Mouse (Mus musculus) MEL (cell line): Measurements from ENCODE around the gene Tcf15. TPM values are rescaled to one million over a fixed set of nuclear protein-coding genes. Genes with fewer than 3 reads are reported as not detected.

Experiments used
- DNase-seq: peaks from one replicate; pipeline ENCODE4 v3.0.0; 2011; ENCODE audit warnings: low read depth, low spot score
- H3K27ac ChIP-seq: 2 replicates; pipeline ENCODE4 v1.5.1; 2012; ENCODE audit warnings: low read depth, mild to moderate bottlenecking, control low read depth, low read length, moderate library complexity; ENCODE audit not compliant: control insufficient read depth
- H3K27me3 ChIP-seq, 2 experiments: fragments of 150-350 bp in 1 of 2; sonication (generic) in 1 of 2; 2 replicates each; pipeline ENCODE4 v1.6.1; 2012; ENCODE audit warnings: low read length in 2 of 2, mild to moderate bottlenecking in 2 of 2, improper control_type of control experiment in 1 of 2, moderate library complexity in 1 of 2; ENCODE audit not compliant: insufficient read depth in 2 of 2, control insufficient read depth in 1 of 2
- H3K36me3 ChIP-seq, 2 experiments: 2 replicates each; pipeline ENCODE4 v1.6.1; 2012 to 2014; ENCODE audit warnings: low read length in 2 of 2, improper control_type of control experiment in 1 of 2, inconsistent platforms in 1 of 2, mild to moderate bottlenecking in 1 of 2; ENCODE audit not compliant: insufficient read depth in 2 of 2, control insufficient read depth in 1 of 2
- H3K4me1 ChIP-seq, 2 experiments: fragments of 150-350 bp in 1 of 2; sonication (generic) in 1 of 2; 2 replicates each; pipeline ENCODE4 v1.6.1; 2012; ENCODE audit warnings: low read length in 2 of 2, improper control_type of control experiment in 1 of 2, mild to moderate bottlenecking in 1 of 2; ENCODE audit not compliant: insufficient read depth in 2 of 2, control insufficient read depth in 1 of 2
- H3K4me3 ChIP-seq, 2 experiments: fragments of 150-350 bp in 1 of 2; sonication (generic) in 1 of 2; 2 replicates each; pipeline ENCODE4 v1.5.1; 2012; ENCODE audit warnings: low read depth in 2 of 2, low read length in 2 of 2, mild to moderate bottlenecking in 2 of 2, moderate library complexity in 2 of 2, control low read depth in 1 of 2, improper control_type of control experiment in 1 of 2; ENCODE audit not compliant: control insufficient read depth in 1 of 2, insufficient read depth in 1 of 2
- H3K79me2 ChIP-seq: 2 replicates; pipeline ENCODE4 v1.6.1; 2012; ENCODE audit warnings: mild to moderate bottlenecking, low read length, moderate library complexity; ENCODE audit not compliant: control insufficient read depth, poor library complexity, insufficient read depth
- H3K9ac ChIP-seq: 2 replicates; pipeline ENCODE4 v1.6.1; 2012; ENCODE audit warnings: low read depth, mild to moderate bottlenecking, control low read depth, low read length, moderate library complexity; ENCODE audit not compliant: control insufficient read depth, poor library complexity, severe bottlenecking
- H3K9me3 ChIP-seq: fragments of 150-350 bp; sonication (generic); replicated peaks from 2 replicates; pipeline ENCODE4 v1.6.1; 2012; ENCODE audit warnings: mild to moderate bottlenecking, low read length, improper control_type of control experiment, moderate library complexity; ENCODE audit not compliant: insufficient read depth
- BHLHE40 ChIP-seq: IDR thresholded peaks from 2 replicates; pipeline ENCODE4 v1.6.1; 2012; ENCODE audit warnings: low read depth, mild to moderate bottlenecking, inconsistent platforms, low read length, improper control_type of control experiment, borderline replicate concordance
- CHD1 ChIP-seq: IDR thresholded peaks from 2 replicates; pipeline ENCODE4 v1.6.1; 2012; ENCODE audit warnings: low read depth, mild to moderate bottlenecking, inconsistent platforms, low read length, improper control_type of control experiment
- ELF1 ChIP-seq: IDR thresholded peaks from 2 replicates; pipeline ENCODE4 v1.6.1; 2014; ENCODE audit warnings: low read depth, mild to moderate bottlenecking, inconsistent platforms, low read length, improper control_type of control experiment, moderate library complexity
- EP300 ChIP-seq, 2 experiments: IDR thresholded peaks; 2 replicates each; pipeline ENCODE4 v1.6.1; 2011; ENCODE audit warnings: improper control_type of control experiment in 2 of 2, low read length in 2 of 2, low read depth in 1 of 2, mild to moderate bottlenecking in 1 of 2
- ETS1 ChIP-seq: IDR thresholded peaks from 2 replicates; pipeline ENCODE4 v1.6.1; 2012; ENCODE audit warnings: low read depth, mild to moderate bottlenecking, inconsistent platforms, low read length, improper control_type of control experiment, moderate library complexity
- GABPA ChIP-seq: IDR thresholded peaks from 2 replicates; pipeline ENCODE4 v1.6.1; 2012; ENCODE audit warnings: low read depth, mild to moderate bottlenecking, inconsistent platforms, low read length, improper control_type of control experiment, moderate library complexity
- GATA1 ChIP-seq: IDR thresholded peaks from 2 replicates; pipeline ENCODE4 v1.6.1; 2011; ENCODE audit warnings: low read depth, low read length, improper control_type of control experiment
- HCFC1 ChIP-seq: IDR thresholded peaks from 2 replicates; pipeline ENCODE4 v1.6.1; 2012; ENCODE audit warnings: low read depth, mild to moderate bottlenecking, inconsistent platforms, low read length, improper control_type of control experiment, moderate library complexity
- MAX ChIP-seq: IDR thresholded peaks from 2 replicates; pipeline ENCODE4 v1.6.1; 2011; ENCODE audit warnings: low read length, improper control_type of control experiment
- MAZ ChIP-seq: IDR thresholded peaks from 2 replicates; pipeline ENCODE4 v1.6.1; 2012; ENCODE audit warnings: low read depth, mild to moderate bottlenecking, inconsistent platforms, low read length, improper control_type of control experiment
- MEF2A ChIP-seq: IDR thresholded peaks from 2 replicates; pipeline ENCODE4 v1.6.1; 2014; ENCODE audit warnings: low read depth, mild to moderate bottlenecking, inconsistent platforms, low read length, improper control_type of control experiment; ENCODE audit not compliant: poor library complexity, insufficient replicate concordance, severe bottlenecking; ENCODE audit errors: extremely low read depth
- MYB ChIP-seq: IDR thresholded peaks from 2 replicates; pipeline ENCODE4 v1.6.1; 2011; ENCODE audit warnings: mild to moderate bottlenecking, low read depth, low read length, improper control_type of control experiment
- MYC ChIP-seq: IDR thresholded peaks from 2 replicates; pipeline ENCODE4 v1.6.1; 2011; ENCODE audit warnings: low read depth, mild to moderate bottlenecking, low read length, improper control_type of control experiment, moderate library complexity
- NELFE ChIP-seq: IDR thresholded peaks from 2 replicates; pipeline ENCODE4 v1.6.1; 2011; ENCODE audit warnings: low read depth, low read length, improper control_type of control experiment
- NRF1 ChIP-seq: IDR thresholded peaks from 2 replicates; pipeline ENCODE4 v1.6.1; 2014; ENCODE audit warnings: low read depth, mild to moderate bottlenecking, inconsistent platforms, low read length, improper control_type of control experiment, moderate library complexity; ENCODE audit not compliant: poor library complexity, insufficient read depth, severe bottlenecking
- POLR2A ChIP-seq, 2 experiments: IDR thresholded peaks; 2 replicates each; pipeline ENCODE4 v1.6.1; 2011 to 2012; ENCODE audit warnings: low read length in 2 of 2, mild to moderate bottlenecking in 2 of 2, control low read depth in 1 of 2, improper control_type of control experiment in 1 of 2, low read depth in 1 of 2, moderate library complexity in 1 of 2; ENCODE audit not compliant: control insufficient read depth in 1 of 2, insufficient read depth in 1 of 2, poor library complexity in 1 of 2
- POLR2AphosphoS5 ChIP-seq: IDR thresholded peaks from 2 replicates; pipeline ENCODE4 v1.6.1; 2012; ENCODE audit warnings: low read depth, borderline replicate concordance, mild to moderate bottlenecking, inconsistent platforms, low read length, moderate library complexity, mixed read lengths
- TAL1 ChIP-seq: IDR thresholded peaks from 2 replicates; pipeline ENCODE4 v1.6.1; 2012; ENCODE audit warnings: mild to moderate bottlenecking, inconsistent platforms, low read length, moderate library complexity, mixed read lengths
- UBTF ChIP-seq: IDR thresholded peaks from 2 replicates; pipeline ENCODE4 v1.6.1; 2012; ENCODE audit warnings: low read depth, mild to moderate bottlenecking, inconsistent platforms, low read length, improper control_type of control experiment, moderate library complexity, borderline replicate concordance; ENCODE audit not compliant: insufficient read depth
- ZC3H11A ChIP-seq: IDR thresholded peaks from 2 replicates; pipeline ENCODE4 v1.6.1; 2012; ENCODE audit warnings: low read depth, mild to moderate bottlenecking, inconsistent platforms, low read length, improper control_type of control experiment
- ZMIZ1 ChIP-seq: IDR thresholded peaks from 2 replicates; pipeline ENCODE4 v1.6.1; 2012; ENCODE audit warnings: low read depth, mild to moderate bottlenecking, inconsistent platforms, low read length, improper control_type of control experiment, moderate library complexity
- polyA plus RNA-seq, 2 experiments: library from polyadenylated mRNA; stranded (reverse) in 1 of 2; unstranded in 1 of 2; fragments of >175 nt in 1 of 2; fragments of >200 nt in 1 of 2; gene quantifications; 2 replicates each; pipeline versions ENCODE4 v1.2.1 to v1.2.4; 2012; ENCODE audit warnings: low replicate concordance in 2 of 2, low read depth in 1 of 2; ENCODE audit not compliant: insufficient read length in 2 of 2, insufficient read depth in 1 of 2, missing spikeins in 1 of 2
- total RNA-seq: library from RNA; depleted of rRNA; stranded (reverse); fragments of 300-350 nt; gene quantifications from 2 replicates; pipeline ENCODE4 v1.2.3, GENCODE M21; 2012

The Tcf15 gene
- total and polyA plus RNA-seq, 3 experiments = not detected

- no peaks in the 10 kb centered on the region for H3K79me2 ChIP-seq
- H3K9ac ChIP-seq = no peak overlapping the region
- H3K4me3 ChIP-seq = no peak overlapping the region
- H3K9me3 ChIP-seq = no peaks in the 10 kb centered on the region
- no peak for TF ChIP-seq NELFE
- no peak for TF ChIP-seq MAZ
- TF ChIP-seq CHD1 = no peak
- no peak for TF ChIP-seq POLR2A (IDR thresholded peaks at IDR 0.05; ENCODE audit: control insufficient read depth in 1 of 2, insufficient read depth in 1 of 2, low read depth in 1 of 2, low read length in 2 of 2, poor library complexity in 1 of 2)
- no peak for TF ChIP-seq EP300 (IDR thresholded peaks at IDR 0.05; ENCODE audit: low read depth in 1 of 2, low read length in 2 of 2)
- TF ChIP-seq HCFC1 = no peak
- no peak for TF ChIP-seq NRF1
- TF ChIP-seq, all 39 proteins: peak for 0
- H3K27me3 ChIP-seq = no peaks in the 10 kb centered on the region
- H3K27ac ChIP-seq = no peak overlapping the region
- DNase-seq = no peak
- H3K4me1 ChIP-seq = peaks cover 0 to 2% of the 10 kb centered on the region in 2 experiments; a peak in 2 of 4 replicates
- no peaks in the 10 kb centered on the region for H3K36me3 ChIP-seq
Measured at GRCm38 (mm10) chr2:152148675-152149074, 5.3 kb downstream of the Tcf15 start.

DNA sequence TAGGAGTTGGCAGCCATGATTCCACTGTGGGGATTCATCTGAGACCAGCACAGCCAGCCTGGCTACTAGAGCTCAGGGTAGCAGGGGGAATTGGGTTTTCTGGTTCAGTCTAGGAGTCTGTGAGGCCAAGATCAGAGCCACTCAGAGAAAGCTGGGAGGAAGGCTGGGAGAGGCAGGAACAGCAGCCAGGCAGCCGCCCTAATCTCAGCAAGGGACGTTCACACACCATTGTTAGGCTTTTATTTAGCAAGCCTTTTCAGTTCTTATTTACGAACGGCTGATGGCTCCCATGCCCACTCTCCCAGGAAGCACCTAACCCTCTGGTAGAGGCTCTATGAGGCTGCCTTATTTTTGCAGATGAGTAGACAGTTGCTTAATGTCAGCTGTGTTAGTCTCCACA lies 6.5 kb downstream of the Tcf15 start:
- Histone ChIP-seq H3K79me2 (no peaks in the 10 kb centered on the region), H3K4me3 (no peak overlapping the region), H3K36me3 (no peaks in the 10 kb centered on the region; a peak in 1 of 4 replicates), H3K9me3 (no peaks in the 10 kb centered on the region), H3K27me3 (no peaks in the 10 kb centered on the region), H3K27ac (no peak overlapping the region), H3K4me1 (peaks cover 0 to 2% of the 10 kb centered on the region in 2 experiments; a peak in 2 of 4 replicates), H3K9ac (no peak overlapping the region)
- TF ChIP-seq UBTF = no peak
- no peak for DNase-seq

GRCm38 (mm10) chr2:152150373-152150772 lies 7.0 kb downstream of the Tcf15 start:
- TF ChIP-seq ETS1 (no peak), GABPA (no peak), MAZ (no peak), TAL1 (no peak), POLR2AphosphoS5 (no peak), MAX (no peak), GATA1 (no peak), ZC3H11A (no peak), ZMIZ1 (no peak), BHLHE40 (no peak), ELF1 (no peak), MYB (no peak), EP300 (IDR thresholded peaks at IDR 0.05; ENCODE audit: low read depth in 1 of 2, low read length in 2 of 2) (no peak), MEF2A (no peak), MYC (no peak)
- Histone ChIP-seq H3K9ac (no peak overlapping the region), H3K27ac (no peak overlapping the region), H3K4me1 (peaks cover 0 to 7% of the 10 kb centered on the region in 2 experiments; a peak in 2 of 4 replicates), H3K4me3 (no peak overlapping the region), H3K9me3 (no peaks in the 10 kb centered on the region), H3K27me3 (no peaks in the 10 kb centered on the region), H3K79me2 (no peaks in the 10 kb centered on the region), H3K36me3 (peaks cover 0 to 2% of the 10 kb centered on the region in 2 experiments; a peak in 2 of 4 replicates)
- no peak for DNase-seq
